Mouse (Mus musculus) bone marrow, adult 2 months (tissue): ENCODE measurements at regions not wholly inside any gene's neighbourhood (a gene's known extent, or its start where the extent isn't known, plus 50 kb on each side); places are given as distances from the start of the nearest gene placed in this dataset.

Experiments used
- CTCF ChIP-seq: fragments of 200-500 bp; IDR thresholded peaks from 2 replicates; pipeline ENCODE4 v1.5.1; 2011; ENCODE audit warnings: low read length, control low read depth; ENCODE audit not compliant: control insufficient read depth, insufficient read depth
- POLR2A ChIP-seq: fragments of 200-500 bp; IDR thresholded peaks from 2 replicates; pipeline ENCODE4 v1.6.1; 2011; ENCODE audit warnings: low read depth, mild to moderate bottlenecking, control low read depth, low read length, borderline replicate concordance; ENCODE audit not compliant: control insufficient read depth

- TF ChIP-seq CTCF (no peak), POLR2A (no peak)
Observed at GRCm38 (mm10) chr14:17409497-17409896, 250.6 kb upstream of the Thrb start.
